Mouse (Mus musculus): Measurements from ENCODE around the gene Tmem265. TPM values are rescaled to one million over a fixed set of nuclear protein-coding genes. Genes with fewer than 3 reads are reported as not detected.
A peak's percentile ranks its signal among the peaks of the same experiment; 100 is the strongest.

The Tmem265 gene
- polyA plus RNA-seq, 1 experiment from 2014 or later: 8.8 TPM

DNA sequence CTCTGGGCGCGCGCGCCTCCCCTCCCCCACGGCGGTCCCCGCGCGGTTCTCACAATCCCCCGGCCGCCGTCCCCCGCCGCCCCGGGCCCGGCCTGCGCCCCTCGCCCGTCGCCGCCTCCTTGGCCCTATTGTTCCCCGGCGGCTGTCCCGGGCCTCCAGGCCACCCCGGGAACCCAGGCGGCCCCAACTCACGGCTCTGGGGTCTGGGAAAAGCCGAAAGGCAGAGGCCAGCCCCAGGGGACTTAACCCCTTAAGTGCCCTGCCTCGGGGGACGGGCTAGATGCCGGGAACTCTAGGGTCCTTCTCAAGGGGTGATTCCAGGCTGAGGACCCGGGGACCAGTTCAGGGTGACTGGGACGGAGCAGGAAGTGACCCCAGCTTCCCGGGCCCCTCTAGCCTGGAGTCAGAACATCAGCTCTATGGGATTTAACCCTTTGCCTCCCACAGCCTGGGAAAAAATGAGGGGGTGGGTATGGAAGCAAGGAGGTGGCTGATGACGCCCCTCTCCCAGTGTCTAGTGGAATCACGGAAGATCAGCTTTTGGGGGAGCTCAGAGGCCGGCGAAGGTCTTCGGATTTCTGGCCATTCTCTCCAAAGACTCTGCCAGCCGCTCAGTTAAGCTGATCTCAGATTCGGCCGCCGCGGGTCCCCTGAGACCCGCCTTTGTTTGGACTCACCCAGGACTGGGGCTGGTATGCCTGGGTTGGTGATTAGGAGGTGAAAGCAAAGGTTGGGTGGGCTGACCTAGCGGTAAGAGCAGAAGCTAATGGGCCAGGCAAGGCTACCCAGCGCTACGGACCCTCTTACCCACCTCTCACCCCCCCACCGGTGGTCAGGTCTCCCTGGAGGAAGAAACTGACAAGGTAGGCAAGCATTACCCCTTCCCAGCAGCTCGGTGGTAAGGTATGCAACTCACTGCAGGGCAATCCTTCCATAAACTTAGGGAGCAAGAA, 54.0 kb downstream of the Tmem265 start, which contains the start of gene Zfp629:
TSS of gene Zfp629 (minus strand) at position 907 of the 953 bp plus-strand sequence.
- Histone ChIP-seq H3K36me3 (peaks cover 32% of the 10 kb centered on the region), H3K27me3 (no peaks in the 10 kb centered on the region), H3K9me3 (no peaks in the 10 kb centered on the region), H3K27ac (peak within 1 kb of the TSS; percentile 77), H3K4me3 (peak within 1 kb of the TSS; percentile 100), H3K4me1 (peaks cover 17% of the 10 kb centered on the region), H3K9ac (peak within 1 kb of the TSS; percentile 96), H3K4me2 (replicated peaks) (peak within 1 kb of the TSS; percentile 87)
- peak; percentile 90 for ATAC-seq (ENCODE audit: low FRiP score, low read depth)
- under 1% methylated on average over 47 of the region's 50 CpGs for WGBS

- 67% methylated on average over 1 of the region's 1 CpGs for WGBS
- H3K36me3 ChIP-seq: peaks cover 20% of the 10 kb centered on the region
- no peaks in the 10 kb centered on the region for H3K27me3 ChIP-seq
- no peak overlapping the region for H3K27ac ChIP-seq
- peak overlapping the region; percentile 100; the same call in 1 of the 2 replicates for H3K4me3 ChIP-seq
- no peak overlapping the region for H3K4me2 ChIP-seq (replicated peaks)
- no peaks in the 10 kb centered on the region for H3K9me3 ChIP-seq
- peaks cover 17% of the 10 kb centered on the region for H3K4me1 ChIP-seq
- H3K9ac ChIP-seq: no peak overlapping the region
- no peak for ATAC-seq (ENCODE audit: low FRiP score, low read depth)
Measured at GRCm38 (mm10) chr7:127616336-127616735, 55.1 kb downstream of the Tmem265 start.

Other genes starting within 250 kb of the Tmem265 start
- 19.8 and 20.6 TPM in 2 replicates for gene Zfp768, start 215.8 kb upstream of the Tmem265 start, polyA plus RNA-seq (2015; fragmentation: Nextera tagmentation; extraction: Ambion mirVana)
- gene Zfp747, start 185.3 kb upstream of the Tmem265 start, polyA plus RNA-seq (2015; fragmentation: Nextera tagmentation; extraction: Ambion mirVana): 8.7 and 9.2 TPM in 2 replicates
- gene 9130019O22Rik, start 174.2 kb upstream of the Tmem265 start, polyA plus RNA-seq (2015; fragmentation: Nextera tagmentation; extraction: Ambion mirVana): 5.9 and 6.8 TPM in 2 replicates
- gene E430018J23Rik, start 167.8 kb upstream of the Tmem265 start, polyA plus RNA-seq (2015; fragmentation: Nextera tagmentation; extraction: Ambion mirVana): 7.6 and 7.9 TPM in 2 replicates
- gene Zfp764, start 154.6 kb upstream of the Tmem265 start, polyA plus RNA-seq (2015; fragmentation: Nextera tagmentation; extraction: Ambion mirVana): 8.1 and 8.4 TPM in 2 replicates
- gene Zfp688, start 139.3 kb upstream of the Tmem265 start, polyA plus RNA-seq (2015; fragmentation: Nextera tagmentation; extraction: Ambion mirVana): 27.4 and 28.8 TPM in 2 replicates
- gene Zfp689, start 112.2 kb upstream of the Tmem265 start, polyA plus RNA-seq (2015; fragmentation: Nextera tagmentation; extraction: Ambion mirVana): 12.2 and 13.9 TPM in 2 replicates
- gene Prr14, start 101.8 kb upstream of the Tmem265 start, polyA plus RNA-seq (2015; fragmentation: Nextera tagmentation; extraction: Ambion mirVana): 37.6 and 42.3 TPM in 2 replicates
- 15.0 and 15.3 TPM in 2 replicates for gene Fbrs, start 82.2 kb upstream of the Tmem265 start, polyA plus RNA-seq (2015; fragmentation: Nextera tagmentation; extraction: Ambion mirVana)
- 48.3 and 49.7 TPM in 2 replicates for gene Srcap, start 49.4 kb upstream of the Tmem265 start, polyA plus RNA-seq (2015; fragmentation: Nextera tagmentation; extraction: Ambion mirVana)
- gene Gm42715, start 41.8 kb upstream of the Tmem265 start, polyA plus RNA-seq (2015; fragmentation: Nextera tagmentation; extraction: Ambion mirVana): 18.3 and 18.9 TPM in 2 replicates
- 39.0 and 42.2 TPM in 2 replicates for gene Phkg2, start 11.9 kb downstream of the Tmem265 start, polyA plus RNA-seq (2015; fragmentation: Nextera tagmentation; extraction: Ambion mirVana)
- gene Ccdc189, start 27.2 kb downstream of the Tmem265 start, polyA plus RNA-seq (2015; fragmentation: Nextera tagmentation; extraction: Ambion mirVana): 9.2 and 9.6 TPM in 2 replicates
- 51.6 and 54.9 TPM in 2 replicates for gene Rnf40, start 27.4 kb downstream of the Tmem265 start, polyA plus RNA-seq (2015; fragmentation: Nextera tagmentation; extraction: Ambion mirVana)
- gene Zfp629, start 54.4 kb downstream of the Tmem265 start, polyA plus RNA-seq (2015; fragmentation: Nextera tagmentation; extraction: Ambion mirVana): 16.2 and 19.2 TPM in 2 replicates
- 82.3 and 85.8 TPM in 2 replicates for gene Bcl7c, start 147.5 kb downstream of the Tmem265 start, polyA plus RNA-seq (2015; fragmentation: Nextera tagmentation; extraction: Ambion mirVana)
- 28.3 and 31.6 TPM in 2 replicates for gene Ctf1, start 151.3 kb downstream of the Tmem265 start, polyA plus RNA-seq (2015; fragmentation: Nextera tagmentation; extraction: Ambion mirVana)
- 0.46 and 0.50 TPM in 2 replicates for gene Ctf2, start 170.8 kb downstream of the Tmem265 start, polyA plus RNA-seq (2015; fragmentation: Nextera tagmentation; extraction: Ambion mirVana)
- 6.7 TPM in 2 replicates for gene Fbxl19, start 183.2 kb downstream of the Tmem265 start, polyA plus RNA-seq (2015; fragmentation: Nextera tagmentation; extraction: Ambion mirVana)
- 20.1 and 20.8 TPM in 2 replicates for gene Orai3, start 208.4 kb downstream of the Tmem265 start, polyA plus RNA-seq (2015; fragmentation: Nextera tagmentation; extraction: Ambion mirVana)
- 28.1 and 30.8 TPM in 2 replicates for gene Setd1a, start 215.3 kb downstream of the Tmem265 start, polyA plus RNA-seq (2015; fragmentation: Nextera tagmentation; extraction: Ambion mirVana)
- not detected in 2 replicates for gene Gm49388, start 224.2 kb downstream of the Tmem265 start, polyA plus RNA-seq (2015; fragmentation: Nextera tagmentation; extraction: Ambion mirVana)
- 11.2 and 11.3 TPM in 2 replicates for gene Hsd3b7, start 239.2 kb downstream of the Tmem265 start, polyA plus RNA-seq (2015; fragmentation: Nextera tagmentation; extraction: Ambion mirVana)